Mouse (Mus musculus) cerebral cortex, adult 2 months (tissue): Measurements from ENCODE around the gene Galnt9.

Source experiments
- WGBS: fragments of 180-500 bp; shearing (Covaris S2); methylation state at CpG from one replicate; pipeline ENCODE4 v1.1.7; 2018; 5-methylcytosine and 5-hydroxymethylcytosine counted together

Galnt9 gene

GRCm38 (mm10) chr5:110535964-110536363 lies 8.2 kb upstream of the Galnt9 start:
- 97% methylated on average over 8 of the region's 8 CpGs for WGBS

DNA sequence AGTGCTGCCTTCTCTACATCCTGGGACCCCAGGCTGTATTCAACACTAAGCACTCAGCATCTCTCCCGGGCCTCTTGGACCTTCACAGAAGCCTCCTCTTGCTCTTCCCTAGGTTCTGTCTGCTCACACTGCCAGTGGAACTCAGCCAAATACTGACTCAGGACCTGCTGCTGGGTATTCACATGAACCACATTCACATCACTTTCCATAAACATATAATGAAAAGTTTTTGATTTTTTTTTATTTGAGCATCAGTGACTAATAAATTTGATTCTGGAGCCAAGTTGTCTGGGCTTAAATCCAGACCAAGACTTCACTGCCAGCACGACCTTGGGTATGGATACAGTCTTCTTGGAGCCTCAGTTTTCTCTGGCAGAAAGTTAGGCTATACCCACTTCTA lies 3.2 kb upstream of the Galnt9 start:
- 56% methylated on average over 2 of the region's 2 CpGs for WGBS

DNA sequence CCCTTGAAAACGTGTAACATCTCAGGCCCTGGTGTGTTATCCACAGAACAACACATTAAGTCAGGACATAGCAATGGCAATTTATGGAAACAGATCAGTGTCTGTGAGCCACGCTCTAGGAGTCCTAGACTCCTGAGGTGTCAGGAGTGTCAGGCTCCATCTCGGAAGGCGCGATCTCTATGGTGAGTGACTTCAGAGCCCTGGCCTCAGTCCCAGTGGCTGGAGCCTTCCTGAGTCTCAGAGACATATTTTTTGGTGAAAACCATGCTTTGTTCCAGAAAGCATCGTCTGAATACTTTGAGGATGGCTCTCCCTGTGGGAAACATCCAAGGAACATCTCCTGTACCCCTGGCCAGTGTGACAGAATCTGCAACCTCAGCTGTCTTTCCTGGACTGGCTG lies 2.7 kb upstream of the Galnt9 start:
- WGBS: 75% methylated on average over 6 of the region's 6 CpGs

- WGBS: 2% methylated on average over 24 of the region's 24 CpGs
Measured at GRCm38 (mm10) chr5:110544691-110545069, 525 bp downstream of the Galnt9 start.

DNA sequence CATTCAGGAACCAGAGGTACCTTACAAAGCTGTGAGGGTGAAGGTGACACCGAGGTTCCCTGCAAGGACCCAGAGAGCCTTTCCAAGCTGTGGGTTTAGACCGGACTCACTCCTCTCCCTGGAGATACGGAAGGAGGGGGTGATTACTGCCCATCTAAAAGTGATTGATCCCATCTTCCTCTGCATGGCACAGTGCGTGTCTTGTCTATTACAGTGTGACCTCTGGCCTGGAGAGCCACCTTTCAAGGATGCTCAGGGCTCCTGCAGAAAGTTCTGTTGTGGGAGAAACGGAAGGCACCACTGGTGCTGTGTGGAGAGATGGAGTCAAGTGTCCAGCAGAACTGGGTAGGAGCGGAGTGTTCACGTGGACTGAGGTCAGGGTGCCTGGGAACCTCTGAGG lies 1.2 kb downstream of the Galnt9 start:
- WGBS: 61% methylated on average over 7 of the region's 7 CpGs

- WGBS: 48% methylated on average over 11 of the region's 11 CpGs
Measured at GRCm38 (mm10) chr5:110546136-110546535, 2.0 kb downstream of the Galnt9 start.

- WGBS: 60% methylated on average over 5 of the region's 5 CpGs
Measured at GRCm38 (mm10) chr5:110546726-110547406, 2.7 kb downstream of the Galnt9 start.

DNA sequence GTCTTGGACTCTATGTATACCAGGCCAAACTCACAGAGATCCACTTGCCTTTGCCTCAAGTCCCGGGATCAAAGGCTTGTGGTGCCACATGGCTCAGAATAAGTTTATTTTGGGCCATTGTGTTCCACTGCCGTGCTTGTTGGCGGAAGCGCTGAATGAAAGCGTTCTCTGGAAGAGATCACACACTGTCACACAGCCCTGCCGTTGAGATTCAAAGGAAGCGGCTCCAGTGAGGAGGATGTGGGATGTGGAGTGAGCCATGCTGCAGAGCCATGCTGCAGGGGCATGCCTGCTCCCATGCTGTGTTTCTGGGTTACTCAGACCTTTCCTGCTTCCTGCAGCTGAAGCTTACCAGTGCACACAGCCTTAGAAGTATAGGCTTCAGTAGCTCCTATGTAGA lies 4.3 kb downstream of the Galnt9 start:
- 26% methylated on average over 7 of the region's 7 CpGs for WGBS

- WGBS: 84% methylated on average over 2 of the region's 2 CpGs
Measured at GRCm38 (mm10) chr5:110550189-110550588, 6.0 kb downstream of the Galnt9 start.

DNA sequence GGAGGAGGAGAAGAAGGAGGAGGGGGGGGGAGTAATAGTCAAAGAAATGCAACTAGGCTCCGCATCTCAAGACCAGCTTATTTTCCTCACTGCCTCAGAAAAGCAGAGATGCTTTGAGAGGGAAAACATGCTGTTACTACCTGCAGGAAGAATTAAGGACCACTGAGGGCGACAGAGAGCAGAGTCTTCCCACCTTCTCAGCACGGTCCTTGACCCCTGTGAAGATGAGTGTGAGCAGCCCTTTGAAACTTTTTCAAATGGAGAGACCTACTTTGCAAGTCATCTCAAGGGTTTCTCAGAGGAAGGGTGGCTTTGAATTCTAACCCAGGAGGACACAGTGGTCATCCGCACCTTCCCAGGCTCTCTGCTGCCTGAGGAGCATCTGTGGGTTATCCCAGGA lies 6.7 kb downstream of the Galnt9 start:
- WGBS: 55% methylated on average over 4 of the region's 4 CpGs

DNA sequence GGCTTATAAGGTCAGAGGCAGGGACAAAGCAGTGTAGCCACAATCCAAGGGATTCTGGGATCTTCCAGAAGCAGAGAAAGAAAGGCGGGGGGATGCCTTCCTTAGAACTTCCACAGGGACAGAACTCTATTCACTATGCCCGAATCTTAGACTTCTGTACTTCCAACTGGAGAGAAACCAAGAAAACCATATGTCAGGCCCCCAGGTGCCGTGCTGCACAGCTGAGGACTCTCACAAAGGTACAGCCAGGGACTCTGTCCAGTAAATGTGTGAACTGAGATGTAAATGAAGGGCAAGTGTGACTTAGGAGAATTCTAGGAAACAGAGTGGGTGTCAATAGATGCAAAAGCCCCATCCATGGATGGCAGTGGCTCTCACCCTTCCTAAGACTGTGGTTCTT lies 7.8 kb downstream of the Galnt9 start:
- 70% methylated on average over 3 of the region's 3 CpGs for WGBS

DNA sequence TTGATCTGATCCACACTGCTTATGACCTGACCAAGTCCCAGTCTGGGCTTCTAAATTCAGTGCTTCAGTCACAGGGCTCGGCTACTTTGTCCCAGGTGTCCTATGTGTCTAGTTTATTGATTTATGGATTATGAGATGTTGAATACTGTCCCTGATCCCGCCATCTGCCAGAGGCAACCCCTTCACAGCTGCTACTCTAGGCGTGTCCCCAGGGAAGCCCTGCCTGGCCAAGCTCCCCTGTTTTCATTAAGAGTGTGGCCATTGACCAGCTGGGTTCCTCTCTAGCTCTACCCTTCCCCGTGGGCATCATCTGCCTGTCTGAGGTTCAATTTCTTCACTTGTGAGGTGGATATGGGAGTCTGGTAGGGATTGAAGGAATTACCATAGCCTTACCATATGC lies 9.2 kb downstream of the Galnt9 start:
- WGBS: 83% methylated on average over 4 of the region's 4 CpGs

DNA sequence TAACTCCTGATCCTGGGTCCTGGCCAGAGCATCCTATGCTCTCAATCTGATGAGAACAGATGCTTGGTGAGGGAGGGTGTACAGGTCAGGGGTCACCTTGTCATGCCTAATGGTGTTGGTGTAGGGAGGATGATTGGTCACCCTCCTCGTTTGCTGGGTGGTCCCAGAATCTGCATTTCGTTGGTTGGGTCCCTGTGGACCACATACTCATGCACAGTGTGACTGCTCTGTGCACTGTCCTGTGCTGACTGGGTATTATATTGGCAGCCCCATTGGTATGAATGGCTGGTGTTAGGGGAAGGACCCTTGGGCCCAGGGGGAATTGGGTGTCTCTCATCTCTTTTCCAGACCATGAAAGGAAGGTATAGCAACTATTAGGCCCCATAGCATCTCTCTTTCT lies 11.0 kb downstream of the Galnt9 start:
- WGBS: 58% methylated on average over 2 of the region's 2 CpGs

DNA sequence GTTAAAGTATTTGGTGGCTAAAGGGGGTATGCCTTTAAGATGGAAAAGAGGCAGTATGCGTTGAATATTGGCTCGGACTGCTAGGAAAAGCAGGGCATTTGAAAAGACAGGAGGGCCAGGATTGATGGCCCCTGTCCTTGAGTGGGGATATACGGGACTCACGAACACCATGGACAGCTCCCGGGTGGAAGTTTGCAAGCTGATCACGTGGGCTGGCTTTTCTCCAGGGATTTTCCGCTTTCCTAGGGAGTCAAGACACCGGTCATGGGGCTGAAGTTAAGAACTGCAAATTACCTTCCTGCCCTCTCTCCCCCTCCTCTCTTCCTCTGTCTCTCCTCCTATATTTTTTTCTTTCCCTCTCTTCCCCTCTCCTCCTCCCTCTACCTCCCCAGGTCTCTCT lies 14.2 kb downstream of the Galnt9 start:
- WGBS: 48% methylated on average over 8 of the region's 8 CpGs

GRCm38 (mm10) chr5:110559679-110560078 lies 15.5 kb downstream of the Galnt9 start:
- 62% methylated on average over 8 of the region's 8 CpGs for WGBS

DNA sequence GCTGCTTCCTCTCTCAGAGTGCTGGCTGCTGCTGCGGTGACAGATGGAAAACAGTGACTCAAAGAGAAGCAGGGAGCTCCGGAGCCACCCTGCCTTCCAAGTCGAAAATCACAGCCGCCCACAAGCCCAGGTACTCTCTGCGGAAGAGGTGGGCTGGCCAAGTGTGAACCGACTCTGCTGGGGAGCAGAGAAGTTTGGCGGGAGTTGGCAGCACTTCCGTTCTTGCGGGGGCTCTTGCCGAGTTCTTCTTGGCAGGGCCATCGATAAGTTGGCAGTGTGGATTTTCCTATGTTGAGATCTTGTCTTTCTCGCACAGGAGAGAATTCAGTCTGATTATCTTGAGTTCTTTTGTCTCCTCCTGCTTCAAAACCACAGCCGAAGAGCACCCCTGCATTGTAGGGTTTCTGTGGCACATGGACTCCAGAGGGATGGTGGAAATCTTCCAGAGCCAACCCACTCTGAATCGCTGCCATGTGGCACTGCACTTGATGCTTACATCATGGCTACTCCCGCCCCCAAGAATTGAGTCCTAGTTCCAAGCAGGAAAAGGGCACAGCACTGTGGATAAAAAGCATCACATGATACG lies 18.7 kb downstream of the Galnt9 start:
- WGBS: 33% methylated on average over 16 of the region's 16 CpGs

DNA sequence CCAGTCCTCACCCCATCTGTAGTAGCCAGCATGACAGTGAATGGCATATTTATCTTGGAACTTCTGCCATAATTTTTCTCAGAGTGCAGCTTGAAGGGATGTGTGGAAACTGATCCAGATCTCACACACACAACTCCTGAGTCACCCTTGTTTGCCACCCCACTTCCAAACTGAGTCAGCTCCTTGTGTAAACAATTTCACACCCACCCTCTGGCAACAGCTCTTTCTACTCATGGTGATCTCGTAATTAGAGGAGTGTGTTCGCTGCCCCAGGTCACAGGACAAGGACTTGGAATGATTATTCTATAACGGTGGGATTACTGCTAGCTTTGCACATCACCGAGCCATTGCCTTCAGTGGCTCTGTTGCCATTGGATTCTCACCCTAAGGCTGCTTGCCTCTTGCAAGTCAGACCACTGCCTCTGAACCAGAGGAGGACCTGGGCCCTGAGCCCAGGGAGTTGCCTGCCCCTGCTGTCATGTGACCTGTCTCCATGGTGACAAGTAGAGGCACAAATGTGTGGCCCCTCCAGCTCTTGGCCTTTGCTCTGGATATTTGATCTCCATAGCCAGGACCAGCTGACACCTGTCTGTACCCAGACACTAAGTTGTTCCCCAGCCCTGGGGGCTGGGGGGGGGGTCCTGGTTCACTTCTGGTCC lies 21.0 kb downstream of the Galnt9 start:
- 50% methylated on average over 4 of the region's 4 CpGs for WGBS

- WGBS: 88% methylated on average over 2 of the region's 2 CpGs
Measured at GRCm38 (mm10) chr5:110567547-110567946, 23.4 kb downstream of the Galnt9 start.

DNA sequence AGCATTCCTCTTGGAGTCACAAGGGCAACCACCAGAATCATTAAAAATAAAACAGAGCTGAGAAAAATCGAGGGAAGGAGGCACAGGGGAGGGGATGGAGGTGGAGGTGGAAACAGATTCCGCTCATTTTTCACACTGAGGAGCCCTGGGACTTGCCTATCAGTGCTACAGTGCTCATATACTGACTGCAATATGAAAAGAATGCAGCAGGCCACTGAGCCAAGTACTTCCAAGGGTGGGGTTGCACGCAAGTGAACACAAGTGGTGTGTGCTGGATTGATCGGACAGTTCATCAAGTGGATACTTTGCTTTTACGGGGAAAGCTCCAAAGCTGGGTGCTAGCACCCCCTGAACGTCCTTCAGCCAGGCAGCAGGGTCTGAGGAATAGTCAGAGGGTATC lies 30.7 kb downstream of the Galnt9 start:
- WGBS: 72% methylated on average over 6 of the region's 6 CpGs

DNA sequence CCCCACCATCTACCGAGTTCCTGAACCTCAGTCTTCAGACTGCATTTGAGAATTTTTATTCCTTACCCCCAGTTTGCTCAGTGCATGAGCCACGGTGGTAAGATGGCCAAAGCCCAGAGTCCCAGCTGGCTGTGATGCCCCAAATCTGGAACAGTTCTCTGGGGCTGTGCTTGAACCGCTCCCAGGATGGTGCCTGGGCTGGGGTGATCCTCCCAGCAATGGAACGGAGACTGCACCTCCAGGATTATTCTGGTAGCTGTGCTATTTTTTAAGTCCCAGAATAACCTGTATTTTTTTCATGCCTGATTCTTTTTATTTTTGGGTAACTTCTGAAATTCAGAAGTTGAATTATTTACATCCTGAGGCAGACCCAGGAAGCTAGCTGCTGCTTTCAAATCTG lies 35.1 kb downstream of the Galnt9 start:
- 52% methylated on average over 4 of the region's 4 CpGs for WGBS

DNA sequence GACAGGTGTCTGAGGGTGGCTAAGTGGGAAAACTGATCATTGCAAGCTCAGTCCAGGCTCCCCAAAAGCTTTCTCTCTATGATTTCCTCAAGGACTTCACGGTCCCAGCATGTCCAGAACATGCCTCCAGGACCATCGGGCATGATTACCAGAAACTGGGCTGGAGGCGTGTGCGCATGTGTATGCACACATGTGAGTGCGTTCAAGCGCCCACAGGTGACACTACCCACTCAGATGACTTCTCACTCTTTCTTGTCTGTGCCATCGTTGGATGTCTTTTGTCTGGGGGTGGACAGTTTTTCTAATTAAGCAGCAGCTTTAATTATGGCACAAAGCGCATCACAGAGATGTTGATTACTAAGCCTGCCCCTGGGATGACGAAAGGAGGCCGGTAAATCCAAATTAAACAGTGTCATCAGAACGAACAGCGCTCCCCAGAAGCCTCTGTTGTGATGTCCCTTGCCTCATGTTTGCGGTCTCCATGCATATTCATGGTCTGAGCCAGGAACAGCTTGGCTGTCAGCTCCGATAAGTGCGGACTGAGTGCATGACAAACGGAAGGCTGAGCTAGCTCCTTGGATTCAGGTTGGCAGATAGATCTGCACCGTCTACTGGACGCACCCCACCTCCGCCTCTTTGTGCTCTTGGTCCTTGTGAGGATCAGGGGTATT lies 36.5 kb downstream of the Galnt9 start:
- WGBS: 45% methylated on average over 19 of the region's 19 CpGs

- WGBS: 46% methylated on average over 10 of the region's 10 CpGs
Measured at GRCm38 (mm10) chr5:110582647-110583538, 38.7 kb downstream of the Galnt9 start.
